Mouse (Mus musculus) liver, embryonic 11.5 days (tissue): ENCODE data around the gene Bmp8a. TPM values are rescaled to one million over a fixed set of nuclear protein-coding genes. Genes with fewer than 3 reads are reported as not detected.
"Not testable (repeated sequence)": the region's sequence is repeated elsewhere in the genome, so short reads cannot be mapped to it uniquely, and the experiment has no call there.

Experiments
- ATAC-seq: fragments of 200-750 bp; cut with Nextera tagmentation; replicated peaks from 2 replicates; pipeline ENCODE4 v1.8.0; 2017; ENCODE audit warnings: moderate number of reproducible peaks, mild to moderate bottlenecking, moderate TSS enrichment, moderate library complexity; ENCODE audit not compliant: low FRiP score
- DNase-seq: peaks from one replicate; pipeline ENCODE4 v3.0.0-alpha.2; 2017; ENCODE audit warnings: low spot score
- H3K27ac ChIP-seq: fragments of 300-500 bp; sonication (generic); 2 replicates; pipeline ENCODE4 v1.5.1; 2014; ENCODE audit warnings: mild to moderate bottlenecking, low read depth, low read length, control low read depth
- H3K27me3 ChIP-seq: fragments of 300-500 bp; sonication (generic); replicated peaks from 2 replicates; pipeline ENCODE4 v1.6.1; 2014; ENCODE audit warnings: low read length, mixed read lengths; ENCODE audit not compliant: control insufficient read depth, insufficient read depth
- H3K36me3 ChIP-seq: fragments of 300-500 bp; sonication (generic); 2 replicates; pipeline ENCODE4 v1.6.1; 2014; ENCODE audit warnings: mild to moderate bottlenecking, low read length, moderate library complexity, mixed read lengths; ENCODE audit not compliant: control insufficient read depth, insufficient read depth
- H3K4me1 ChIP-seq: fragments of 300-500 bp; sonication (generic); replicated peaks from 2 replicates; pipeline ENCODE4 v1.6.1; 2014; ENCODE audit warnings: low read length, mixed read lengths; ENCODE audit not compliant: control insufficient read depth, insufficient read depth
- H3K4me2 ChIP-seq: fragments of 300-500 bp; sonication (generic); 2 replicates; pipeline ENCODE4 v1.6.1; 2014; ENCODE audit warnings: mild to moderate bottlenecking, control low read depth, moderate library complexity
- H3K4me3 ChIP-seq: fragments of 300-500 bp; sonication (generic); 2 replicates; pipeline ENCODE4 v1.5.1; 2014; ENCODE audit warnings: low read depth, low read length, control low read depth
- H3K9ac ChIP-seq: fragments of 300-500 bp; sonication (generic); 2 replicates; pipeline ENCODE4 v1.6.1; 2014; ENCODE audit warnings: low read depth, low read length, control low read depth
- H3K9me3 ChIP-seq: fragments of 300-500 bp; sonication (generic); 2 replicates; pipeline ENCODE4 v1.6.1; 2016; ENCODE audit warnings: low read length, inconsistent platforms, mixed read lengths; ENCODE audit not compliant: control insufficient read depth
- WGBS: fragments of 180-500 bp; shearing (Covaris S2); extraction: QIAGEN DNeasy Blood & Tissue Kit; methylation state at CpG from one replicate; pipeline ENCODE4 v1.1.7; 2014; 5-methylcytosine and 5-hydroxymethylcytosine counted together
- polyA plus RNA-seq: library from polyadenylated mRNA; unstranded; fragments of >200 nt; fragmentation: Nextera tagmentation; extraction: Ambion mirVana; gene quantifications from 2 replicates; pipeline ENCODE4 v1.2.1, GENCODE M21; 2014

Gene Bmp8a
- polyA plus RNA-seq, 1 experiment from 2014 or later = 0.63 TPM

DNA sequence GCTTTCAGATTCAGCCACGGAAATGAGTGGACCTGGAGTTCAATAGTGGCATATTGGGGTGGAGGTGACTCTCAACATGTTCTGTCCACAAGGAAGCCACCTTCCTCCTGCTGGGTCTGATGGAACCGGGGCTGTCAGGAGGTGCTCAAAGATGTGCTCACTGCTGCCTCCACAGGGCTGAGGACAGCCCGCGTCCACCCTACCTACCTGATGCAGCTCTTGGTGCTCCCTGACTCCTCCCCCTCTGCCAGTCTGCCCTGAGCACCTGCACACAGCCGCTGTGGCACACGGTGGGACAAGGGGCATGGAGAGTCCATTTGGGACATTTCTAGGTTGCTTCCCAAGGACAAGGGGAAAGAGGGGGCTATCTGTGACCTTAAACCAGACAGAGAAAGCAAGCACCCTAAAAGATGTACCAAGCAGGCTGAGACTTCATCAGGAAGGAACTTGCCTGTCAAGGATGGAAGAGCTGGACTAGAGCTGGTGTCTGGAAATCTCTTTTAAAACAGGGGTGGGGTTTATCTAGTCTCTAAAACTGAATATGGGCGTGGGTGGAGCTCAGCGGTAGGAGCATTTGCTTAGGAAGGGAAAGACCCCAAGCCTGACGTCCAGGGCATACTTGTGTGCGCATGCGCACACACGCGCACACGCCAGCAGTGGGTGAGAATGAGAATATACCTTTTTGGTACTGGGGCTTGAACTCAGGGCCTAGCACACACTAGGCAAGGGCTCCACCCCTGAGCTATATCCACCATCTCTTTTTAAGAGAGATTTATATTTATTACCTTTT is 7.1 kb downstream of the Bmp8a start:
- Histone ChIP-seq H3K9ac (no peak overlapping the region), H3K36me3 (no peaks in the 10 kb centered on the region), H3K4me1 (no peaks in the 10 kb centered on the region), H3K4me2 (no peak overlapping the region), H3K4me3 (no peak overlapping the region), H3K27ac (no peak overlapping the region), H3K9me3 (no peaks in the 10 kb centered on the region), H3K27me3 (peaks cover 14% of the 10 kb centered on the region)
- ATAC-seq = no peak
- 63% methylated on average over 14 of the region's 14 CpGs for WGBS
- no peak for DNase-seq

- not testable (repeated sequence) for H3K27me3 ChIP-seq, H3K36me3 ChIP-seq, H3K4me3 ChIP-seq, DNase-seq, H3K9ac ChIP-seq, H3K27ac ChIP-seq, H3K4me1 ChIP-seq, H3K9me3 ChIP-seq, ATAC-seq, H3K4me2 ChIP-seq
- 81% methylated on average over 10 of the region's 10 CpGs for WGBS
Measured at GRCm38 (mm10) chr4:123335244-123335643, 7.8 kb downstream of the Bmp8a start.

- no peaks in the 10 kb centered on the region for H3K9me3 ChIP-seq
- WGBS = 64% methylated on average over 3 of the region's 3 CpGs
- ATAC-seq = no peak
Measured at GRCm38 (mm10) chr4:123334177-123334576, 8.9 kb downstream of the Bmp8a start.

GRCm38 (mm10) chr4:123333151-123333550 is 9.9 kb downstream of the Bmp8a start:
- ATAC-seq (no peak), DNase-seq (no peak)
- WGBS = 94% methylated on average over 4 of the region's 4 CpGs
- H3K4me2 ChIP-seq = no peak overlapping the region
- no peak overlapping the region for H3K4me3 ChIP-seq
- no peaks in the 10 kb centered on the region for H3K27me3 ChIP-seq
- no peak overlapping the region for H3K27ac ChIP-seq
- H3K9ac ChIP-seq = no peak overlapping the region
- H3K36me3 ChIP-seq = no peaks in the 10 kb centered on the region
- no peaks in the 10 kb centered on the region for H3K9me3 ChIP-seq
- no peaks in the 10 kb centered on the region for H3K4me1 ChIP-seq

More at GRCm38 (mm10) chr4:123334177-123334576, 8.9 kb downstream of the Bmp8a start:
- H3K4me2 ChIP-seq = no peak overlapping the region
- H3K36me3 ChIP-seq = no peaks in the 10 kb centered on the region
- no peak overlapping the region for H3K9ac ChIP-seq
- peaks cover 3% of the 10 kb centered on the region; the same call in 1 of the 2 replicates for H3K27me3 ChIP-seq
- no peak overlapping the region for H3K4me3 ChIP-seq
- DNase-seq = no peak
- no peak overlapping the region for H3K27ac ChIP-seq
- no peaks in the 10 kb centered on the region for H3K4me1 ChIP-seq

DNA sequence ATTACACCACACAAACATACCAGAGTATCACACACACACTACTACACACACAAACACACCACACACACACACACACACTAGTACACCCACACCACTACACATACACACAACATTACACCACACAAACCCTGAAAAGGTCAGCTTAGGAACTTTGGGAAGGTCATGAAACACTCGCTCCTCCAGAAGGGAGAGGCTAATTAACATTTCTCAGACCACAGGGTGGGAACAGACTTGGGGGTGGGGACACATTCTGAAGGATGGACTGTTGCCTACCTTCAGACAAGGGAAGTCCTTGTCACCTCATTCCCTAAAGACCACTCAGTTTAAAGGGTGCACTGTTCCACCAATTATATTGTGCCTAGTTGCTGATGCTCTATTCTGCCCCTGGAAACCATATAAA is 11.1 kb downstream of the Bmp8a start:
- not testable (repeated sequence) for DNase-seq, H3K36me3 ChIP-seq, H3K4me1 ChIP-seq, H3K9ac ChIP-seq, H3K9me3 ChIP-seq, H3K4me3 ChIP-seq, ATAC-seq, H3K27ac ChIP-seq, H3K27me3 ChIP-seq, H3K4me2 ChIP-seq
- 90% methylated on average over 1 of the region's 1 CpGs for WGBS

- Histone ChIP-seq H3K4me3 (no peak overlapping the region), H3K36me3 (no peaks in the 10 kb centered on the region), H3K27me3 (no peaks in the 10 kb centered on the region), H3K4me2 (no peak overlapping the region), H3K9me3 (no peaks in the 10 kb centered on the region), H3K9ac (no peak overlapping the region), H3K4me1 (no peaks in the 10 kb centered on the region), H3K27ac (no peak overlapping the region)
- no peak for DNase-seq
- WGBS = 79% methylated on average over 5 of the region's 5 CpGs
- ATAC-seq = no peak
Measured at GRCm38 (mm10) chr4:123331326-123331725, 11.7 kb downstream of the Bmp8a start.

GRCm38 (mm10) chr4:123328946-123329345 is 14.1 kb downstream of the Bmp8a start:
- H3K4me2 ChIP-seq = no peak overlapping the region
- no peaks in the 10 kb centered on the region; the same call in 1 of the 2 replicates for H3K27me3 ChIP-seq
- H3K27ac ChIP-seq = no peak overlapping the region
- DNase-seq (no peak), ATAC-seq (no peak)
- no peaks in the 10 kb centered on the region for H3K4me1 ChIP-seq
- 77% methylated on average over 6 of the region's 6 CpGs for WGBS
- no peaks in the 10 kb centered on the region for H3K36me3 ChIP-seq
- no peak overlapping the region for H3K9ac ChIP-seq
- H3K4me3 ChIP-seq = no peak overlapping the region
- no peaks in the 10 kb centered on the region for H3K9me3 ChIP-seq

DNA sequence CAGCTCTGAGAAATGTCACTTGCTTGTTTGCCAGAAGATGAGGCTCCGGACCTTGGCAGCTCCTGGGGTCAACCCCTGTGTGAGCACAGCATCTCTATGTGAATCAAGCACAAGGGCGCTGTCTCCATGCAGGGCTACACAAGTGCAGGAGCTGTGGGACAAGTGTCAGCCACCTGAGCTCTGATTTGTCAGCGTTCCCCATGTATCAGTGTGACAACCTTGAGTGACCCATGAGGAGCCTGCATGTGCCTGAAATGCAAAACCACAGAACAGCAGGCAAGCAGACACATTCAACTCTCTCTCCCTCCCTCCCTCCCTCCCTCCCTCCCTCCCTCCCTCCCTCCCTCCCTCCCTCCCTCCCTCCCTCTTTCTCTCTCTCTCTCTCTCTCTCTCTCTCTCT is 15.4 kb downstream of the Bmp8a start:
- H3K27me3 ChIP-seq = peaks cover 10% of the 10 kb centered on the region
- H3K4me3 ChIP-seq = no peak overlapping the region
- no peak overlapping the region for H3K27ac ChIP-seq
- ATAC-seq (no peak), DNase-seq (no peak)
- no peak overlapping the region for H3K9ac ChIP-seq
- WGBS = 51% methylated on average over 3 of the region's 3 CpGs
- no peaks in the 10 kb centered on the region for H3K9me3 ChIP-seq
- H3K4me2 ChIP-seq = no peak overlapping the region
- H3K4me1 ChIP-seq = no peaks in the 10 kb centered on the region
- H3K36me3 ChIP-seq = no peaks in the 10 kb centered on the region

DNA sequence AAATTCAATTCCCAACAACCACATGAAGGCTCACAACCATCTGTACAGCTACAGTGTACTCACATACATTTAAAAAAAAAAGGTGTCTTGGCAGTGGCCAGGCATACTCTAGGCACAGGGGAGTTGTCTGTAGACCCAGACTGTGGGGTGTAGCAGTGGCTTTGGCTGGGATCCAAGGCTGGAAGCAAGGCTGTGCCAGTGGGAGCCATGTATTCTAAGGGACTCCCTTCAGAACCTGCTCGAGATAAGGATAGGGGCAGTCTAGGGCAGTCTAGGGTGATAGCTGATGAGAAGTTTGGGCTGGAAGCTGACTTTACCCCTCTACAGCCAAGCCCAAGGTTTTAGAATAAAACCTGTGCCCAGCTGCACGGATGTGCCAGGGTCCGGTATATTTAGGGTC is 17.0 kb downstream of the Bmp8a start:
- Histone ChIP-seq H3K4me2 (no peak overlapping the region), H3K27me3 (peaks cover 11% of the 10 kb centered on the region), H3K9me3 (no peaks in the 10 kb centered on the region), H3K27ac (no peak overlapping the region), H3K36me3 (no peaks in the 10 kb centered on the region), H3K9ac (no peak overlapping the region), H3K4me3 (no peak overlapping the region), H3K4me1 (no peaks in the 10 kb centered on the region)
- ATAC-seq (no peak), DNase-seq (no peak)
- WGBS = 86% methylated on average over 3 of the region's 3 CpGs
